Mouse (Mus musculus) c-Kit-positive CD71-positive TER-119-positive erythroid progenitor cells, embryonic 14.5 days (primary cell): ENCODE results near the gene Sorbs2.

Experiments used
- DNase-seq: peaks from one replicate; pipeline ENCODE4 v3.0.0-alpha.2; 2013; ENCODE audit warnings: low spot score

The Sorbs2 gene

DNA sequence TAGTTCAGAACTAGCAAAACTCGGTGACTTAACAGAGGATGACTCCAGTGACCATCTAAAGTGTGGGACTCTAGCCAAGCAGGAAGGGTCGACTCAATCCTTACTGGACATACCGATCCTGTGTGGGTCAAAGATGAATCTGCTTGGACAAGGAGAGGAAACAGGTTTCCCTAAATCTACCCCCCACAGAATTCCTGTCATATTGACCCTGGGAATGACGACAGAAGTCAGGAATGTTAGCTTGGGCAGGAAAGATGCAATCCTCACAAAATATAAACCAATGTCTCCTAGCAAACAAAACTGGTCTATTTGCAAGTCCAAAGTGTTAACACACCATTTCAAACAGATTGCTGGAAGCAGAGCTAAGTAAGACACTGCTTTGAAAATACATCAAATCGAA, 118.8 kb downstream of the Sorbs2 start:
- DNase-seq: no peak

- no peak for DNase-seq
These were observed 120.0 kb downstream of the Sorbs2 start for GRCm38 (mm10) chr8:45627246-45628241.

DNA sequence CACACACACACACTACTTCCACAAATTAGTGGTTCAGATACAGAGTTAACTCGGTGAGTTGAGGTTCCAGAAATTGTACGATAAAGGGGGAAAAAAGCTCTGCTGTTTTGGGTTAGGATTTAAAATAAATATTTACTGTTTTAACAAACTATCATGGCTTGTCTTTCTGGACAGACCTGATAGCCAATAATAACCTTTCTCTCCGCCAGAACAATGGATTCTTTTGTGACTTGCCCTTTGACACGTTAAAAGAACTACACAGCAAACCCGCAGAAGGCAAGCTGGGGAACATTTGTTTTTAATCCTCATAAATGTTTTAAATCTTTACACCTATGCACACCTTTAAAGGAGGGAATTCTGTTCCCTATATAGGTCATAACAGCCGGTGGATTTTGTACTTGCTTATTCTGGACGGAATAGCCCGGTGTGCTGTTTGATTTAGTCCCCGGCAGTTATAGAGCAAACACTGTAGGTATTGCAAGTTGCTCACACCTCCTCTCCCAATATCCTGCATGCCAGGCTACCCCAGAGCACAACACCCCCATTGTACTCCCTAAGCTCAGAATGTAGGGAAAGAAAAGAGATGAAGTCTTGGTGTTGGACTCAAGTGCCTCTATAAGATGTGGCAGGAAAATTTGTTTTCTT, 121.0 kb downstream of the Sorbs2 start:
- no peak for DNase-seq

DNA sequence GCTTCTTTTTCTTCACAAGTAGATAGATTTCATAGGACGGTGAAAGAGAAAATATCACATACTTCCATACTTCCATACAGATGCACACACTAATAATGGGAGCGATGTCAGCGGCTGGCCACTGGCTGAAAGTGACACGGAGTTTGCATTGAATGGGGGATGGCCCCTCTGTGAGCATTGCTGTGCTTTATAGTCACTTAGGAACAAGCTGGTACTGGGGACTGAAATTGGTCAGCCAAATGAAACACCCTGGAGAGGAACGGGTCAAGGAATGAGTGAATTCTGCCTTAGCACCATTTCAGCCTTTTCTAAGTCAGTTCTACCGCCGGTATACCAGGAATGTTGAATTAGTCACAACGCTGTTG, 121.5 kb downstream of the Sorbs2 start:
- DNase-seq: no peak

DNA sequence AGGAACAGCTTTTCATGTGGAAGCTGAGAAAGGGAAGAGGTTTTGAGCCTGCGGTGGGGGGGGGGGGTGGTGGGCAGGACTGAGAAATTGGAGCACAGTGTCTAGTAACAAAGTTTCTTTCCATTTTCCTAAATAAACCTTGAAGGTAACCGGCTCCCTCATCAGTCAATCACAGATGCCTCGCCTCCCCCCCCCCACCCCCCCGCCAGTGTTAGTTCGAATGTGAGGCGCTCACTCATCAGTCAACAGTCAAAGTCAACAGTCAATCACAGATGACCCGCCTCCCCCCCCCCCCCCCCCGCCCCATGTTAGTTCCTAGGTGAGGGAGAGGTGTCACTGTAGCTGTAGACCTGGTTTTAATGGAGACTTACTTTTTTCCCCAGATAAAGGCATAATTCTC, 123.4 kb downstream of the Sorbs2 start:
- no peak for DNase-seq

- no peak for DNase-seq
These were observed 127.6 kb downstream of the Sorbs2 start for GRCm38 (mm10) chr8:45635155-45635554.

GRCm38 (mm10) chr8:45637745-45638144, 130.2 kb downstream of the Sorbs2 start:
- no peak for DNase-seq

- no peak for DNase-seq
These were observed 131.9 kb downstream of the Sorbs2 start for GRCm38 (mm10) chr8:45639444-45639843.

- no peak for DNase-seq
These were observed 137.1 kb downstream of the Sorbs2 start for GRCm38 (mm10) chr8:45644651-45645050.

GRCm38 (mm10) chr8:45649063-45649462, 141.5 kb downstream of the Sorbs2 start:
- DNase-seq: no peak

GRCm38 (mm10) chr8:45649966-45650365, 142.4 kb downstream of the Sorbs2 start:
- no peak for DNase-seq

GRCm38 (mm10) chr8:45658021-45658420, 150.4 kb downstream of the Sorbs2 start:
- DNase-seq: no peak

DNA sequence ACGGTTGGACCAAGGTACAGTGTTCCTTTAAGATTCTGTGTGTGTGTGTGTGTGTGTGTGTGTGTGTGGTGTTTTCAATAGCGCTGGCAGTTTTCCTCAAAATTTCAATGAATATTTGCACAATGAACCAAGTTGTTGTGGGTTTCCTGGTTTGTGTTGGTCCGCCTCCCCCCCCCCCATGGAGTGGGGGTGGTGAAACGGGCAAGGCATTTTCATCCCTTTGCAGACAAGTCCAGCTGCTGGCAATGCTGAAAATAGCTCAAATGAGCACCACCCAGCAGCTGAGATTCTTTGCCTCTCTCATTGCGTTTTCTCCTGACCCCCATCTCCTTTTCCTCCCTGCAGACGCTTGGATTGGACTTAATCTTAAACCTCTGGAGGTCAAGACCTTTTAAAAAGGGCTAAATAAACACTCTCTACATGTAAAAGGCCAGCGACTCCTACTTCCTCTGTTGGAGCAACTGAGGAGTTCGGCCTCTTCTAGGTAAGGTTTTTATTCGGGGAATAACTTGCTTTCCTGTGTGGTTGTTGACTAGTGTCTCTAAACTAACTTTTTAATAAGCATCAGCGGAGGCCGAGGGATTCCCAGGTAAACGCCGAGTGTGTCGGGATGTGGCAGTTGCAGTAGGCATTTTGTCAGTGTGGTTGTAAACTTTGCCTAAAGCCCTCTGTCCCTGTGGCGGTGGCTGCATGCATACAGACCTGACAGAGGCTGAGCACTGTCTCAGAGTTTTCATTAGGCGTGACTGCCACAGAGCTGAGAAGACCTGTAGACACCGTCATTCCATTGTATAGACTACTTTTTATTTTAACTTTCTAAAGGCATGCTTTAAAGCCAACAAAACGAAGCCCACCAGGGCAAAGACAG, 151.1 kb downstream of the Sorbs2 start:
- DNase-seq: no peak

GRCm38 (mm10) chr8:45659473-45659872, 151.9 kb downstream of the Sorbs2 start:
- DNase-seq: no peak

DNA sequence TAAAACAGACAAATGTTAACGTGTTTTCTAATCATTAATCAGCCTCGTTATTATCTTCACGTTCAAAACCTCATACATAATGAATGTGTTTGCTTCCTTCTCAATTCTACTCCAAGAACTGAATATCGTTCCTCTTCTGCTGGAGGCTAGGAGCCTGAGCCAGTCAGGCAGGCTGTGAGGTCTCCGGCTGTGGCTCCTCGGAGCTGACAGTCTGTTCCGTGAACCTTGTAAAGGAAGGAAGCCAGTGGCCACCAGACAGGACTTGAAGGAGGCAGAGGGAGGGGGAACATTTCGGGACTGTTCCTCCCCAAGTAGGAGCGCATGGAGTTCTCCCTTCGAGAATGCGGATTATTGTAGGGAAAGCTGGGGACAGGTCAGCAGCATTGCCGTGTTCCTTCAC, 153.0 kb downstream of the Sorbs2 start:
- DNase-seq: no peak

GRCm38 (mm10) chr8:45661605-45662004, 154.0 kb downstream of the Sorbs2 start:
- no peak for DNase-seq

DNA sequence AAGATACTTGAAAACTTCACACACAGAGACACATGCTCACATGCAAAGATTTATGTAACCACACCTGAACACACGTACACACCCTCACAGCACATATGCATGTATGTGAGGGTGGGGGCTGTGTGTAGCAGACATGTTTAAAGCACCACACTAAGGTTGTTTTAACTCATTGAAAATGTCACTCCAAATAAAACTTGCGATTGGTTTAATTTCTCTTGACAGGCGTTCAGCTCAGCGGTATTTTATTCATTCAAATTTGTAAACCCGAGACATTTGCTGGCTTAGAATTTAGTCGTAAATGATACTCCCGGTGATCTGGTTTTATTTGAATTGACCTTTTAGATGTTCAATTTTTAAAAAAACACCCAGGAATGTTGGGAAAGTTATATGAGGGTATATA, 158.6 kb downstream of the Sorbs2 start:
- DNase-seq: no peak

DNA sequence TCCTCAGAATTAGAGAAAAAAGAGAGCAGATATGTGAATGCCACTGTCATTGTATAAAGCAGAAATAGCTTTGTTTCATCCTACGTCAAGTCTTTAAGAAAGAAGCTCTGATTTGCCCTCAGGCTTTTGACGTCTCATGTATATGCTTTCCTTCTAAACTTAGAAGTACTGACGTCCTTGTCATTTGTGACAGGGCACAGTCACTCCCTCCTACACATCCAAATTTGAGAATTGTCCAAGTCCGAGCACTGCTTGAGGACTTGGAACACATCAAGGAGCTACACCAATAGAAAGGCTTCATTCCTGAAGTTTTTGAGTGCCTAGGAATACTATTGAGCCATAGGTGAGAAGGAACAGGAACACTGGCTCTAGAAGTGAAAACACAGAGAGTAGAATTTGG, 165.6 kb downstream of the Sorbs2 start:
- no peak for DNase-seq

DNA sequence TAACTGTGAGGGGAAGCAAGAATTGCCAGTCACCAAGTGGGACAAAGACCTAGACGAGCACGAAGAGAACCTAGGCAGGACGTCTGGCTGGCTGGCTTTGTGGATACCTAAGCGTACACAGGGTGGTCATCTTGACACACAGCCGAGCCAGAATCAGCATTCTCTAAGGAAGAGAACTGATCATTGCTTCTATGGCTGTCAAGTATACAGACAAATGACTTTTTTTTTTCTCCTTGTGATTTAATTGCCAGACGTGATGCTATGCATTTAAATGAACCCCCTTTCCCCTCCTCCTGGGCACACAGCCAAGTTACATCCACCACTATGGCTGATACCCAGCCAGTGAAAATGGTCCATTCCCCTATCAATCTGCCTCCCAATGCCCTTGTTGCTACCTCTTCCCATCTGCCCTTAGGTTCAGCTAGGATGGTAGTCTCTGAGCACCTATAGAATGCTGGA, 168.3 kb downstream of the Sorbs2 start:
- DNase-seq: no peak

DNA sequence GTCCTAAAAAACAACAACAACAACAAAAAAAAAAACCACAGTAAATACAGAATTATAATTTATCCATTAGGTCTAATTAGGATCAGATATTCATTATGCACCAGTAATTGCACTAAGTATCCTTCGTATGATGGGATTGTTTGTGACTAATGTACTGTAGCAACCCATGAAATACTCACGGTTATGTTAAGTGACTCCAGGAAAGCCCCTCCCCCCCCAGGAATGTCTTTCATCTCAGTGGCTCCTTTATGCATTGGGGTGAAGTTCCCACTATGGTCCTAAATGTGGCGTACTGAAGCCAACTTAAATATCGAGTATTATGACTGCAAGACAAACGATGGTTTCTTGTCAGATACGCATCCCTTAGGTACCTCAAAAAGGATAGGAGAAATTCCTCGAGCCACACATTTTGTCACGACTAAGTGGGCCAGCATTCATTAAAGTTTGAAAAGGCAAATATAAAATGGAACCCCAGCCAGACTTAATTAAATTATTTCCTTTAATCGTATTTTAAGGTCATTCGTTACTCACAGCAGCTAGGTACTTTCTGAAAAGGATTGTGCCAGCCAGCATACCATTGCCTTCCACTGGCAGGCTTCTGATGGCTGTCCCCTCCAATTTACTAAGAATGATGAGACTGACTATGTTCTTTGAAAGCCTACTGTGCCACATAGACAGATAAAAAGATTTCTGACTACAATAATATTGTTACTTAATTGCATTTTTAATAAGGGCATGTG, 169.7 kb downstream of the Sorbs2 start:
- DNase-seq: no peak

DNA sequence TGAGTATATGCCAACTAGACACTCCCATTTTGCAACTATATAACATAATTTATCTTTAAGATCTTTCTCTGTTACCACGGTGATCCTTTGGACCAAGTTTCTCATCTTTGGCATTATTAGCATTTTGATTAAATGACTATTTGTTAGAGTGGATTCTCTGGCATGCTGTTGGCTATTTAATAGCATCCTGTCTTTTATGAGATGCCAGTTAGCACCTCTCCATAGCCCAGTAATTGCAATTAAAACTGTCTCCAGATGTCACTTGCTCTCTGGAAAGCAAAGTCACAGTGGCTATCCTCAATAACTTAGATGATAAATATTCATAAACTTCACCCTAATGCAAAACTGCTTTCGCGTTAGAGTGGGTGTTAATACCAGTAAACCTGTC, 170.3 kb downstream of the Sorbs2 start:
- DNase-seq: no peak

DNA sequence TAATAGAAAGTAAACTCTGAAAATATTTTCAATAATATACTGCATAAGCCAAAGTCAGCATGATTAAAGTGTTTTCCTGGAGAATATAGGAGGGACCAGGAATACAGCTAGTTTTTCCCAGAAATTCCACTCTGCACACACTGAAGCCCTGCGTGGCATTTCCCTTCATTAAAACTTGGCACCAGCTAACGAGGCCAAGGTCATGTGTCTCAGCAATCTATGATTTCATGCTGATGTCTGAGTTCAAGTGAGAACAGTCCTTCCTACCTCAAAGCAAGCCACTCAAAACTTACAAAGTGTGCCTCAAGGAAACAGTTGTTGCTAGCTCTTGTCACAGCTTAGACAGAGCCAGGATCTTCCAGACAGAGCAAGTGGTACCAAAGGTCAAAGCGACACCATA, 173.6 kb downstream of the Sorbs2 start:
- no peak for DNase-seq
